Mouse (Mus musculus) embryonic facial prominence, embryonic 12.5 days (tissue): ENCODE data around the gene Sh3bgr. TPM values are rescaled to one million over a fixed set of nuclear protein-coding genes. Genes with fewer than 3 reads are reported as not detected.

Experiments
- ATAC-seq: fragments of 200-750 bp; cut with Nextera tagmentation; 2 replicates; pipeline ENCODE4 v1.8.0; 2017; ENCODE audit not compliant: insufficient number of reproducible peaks, insufficient read depth, low FRiP score, low TSS enrichment
- H3K27ac ChIP-seq: fragments of 300-500 bp; sonication (generic); 2 replicates; pipeline ENCODE4 v1.5.1; 2016; ENCODE audit warnings: mild to moderate bottlenecking
- H3K27me3 ChIP-seq: fragments of 300-500 bp; sonication (generic); 2 replicates; pipeline ENCODE4 v1.6.1; 2016; ENCODE audit warnings: mild to moderate bottlenecking, moderate library complexity
- H3K36me3 ChIP-seq: fragments of 300-500 bp; sonication (generic); 2 replicates; pipeline ENCODE4 v1.6.1; 2016; ENCODE audit warnings: mild to moderate bottlenecking
- H3K4me1 ChIP-seq: fragments of 300-500 bp; sonication (generic); 2 replicates; pipeline ENCODE4 v1.6.1; 2016
- H3K4me2 ChIP-seq: fragments of 300-500 bp; sonication (generic); replicated peaks from 2 replicates; pipeline ENCODE4 v1.6.1; 2016; ENCODE audit warnings: mild to moderate bottlenecking, moderate library complexity
- H3K4me3 ChIP-seq: fragments of 300-500 bp; sonication (generic); 2 replicates; pipeline ENCODE4 v1.5.1; 2016; ENCODE audit warnings: mild to moderate bottlenecking
- H3K9ac ChIP-seq: fragments of 300-500 bp; sonication (generic); 2 replicates; pipeline ENCODE4 v1.6.1; 2016; ENCODE audit warnings: mild to moderate bottlenecking, moderate library complexity
- H3K9me3 ChIP-seq: fragments of 300-500 bp; sonication (generic); 2 replicates; pipeline ENCODE4 v1.6.1; 2016; ENCODE audit warnings: mild to moderate bottlenecking, moderate library complexity
- WGBS: fragments of 180-500 bp; shearing (Covaris S2); methylation state at CpG from one replicate; pipeline ENCODE4 v1.1.7; 2016; 5-methylcytosine and 5-hydroxymethylcytosine counted together
- polyA plus RNA-seq: library from polyadenylated mRNA; unstranded; fragments of >200 nt; fragmentation: Nextera tagmentation; extraction: Ambion mirVana; gene quantifications from 2 replicates; pipeline ENCODE4 v1.2.1, GENCODE M21; 2016

Gene Sh3bgr
- polyA plus RNA-seq = 1.7 and 2.7 TPM in 2 replicates

- Histone ChIP-seq H3K36me3 (no peaks in the 10 kb centered on the region), H3K27ac (no peak within 1 kb of the TSS), H3K4me1 (peaks cover 8% of the 10 kb centered on the region), H3K4me2 (peak within 1 kb of the TSS; percentile 49), H3K9ac (no peak within 1 kb of the TSS), H3K9me3 (no peaks in the 10 kb centered on the region), H3K4me3 (peak within 1 kb of the TSS; percentile 18; the same call in 1 of the 2 replicates), H3K27me3 (no peaks in the 10 kb centered on the region; the same call in 1 of the 2 replicates)
- 8% methylated on average over 20 of the region's 20 CpGs for WGBS
- no peak for ATAC-seq
Measured at GRCm38 (mm10) chr16:96199913-96200701, at the start of gene Sh3bgr. Gene Sh3bgr (plus strand): TSS chr16:96200450.

- 71% methylated on average over 4 of the region's 4 CpGs for WGBS
- no peak overlapping the region for H3K9ac ChIP-seq
- no peaks in the 10 kb centered on the region for H3K27me3 ChIP-seq
- H3K36me3 ChIP-seq = peaks cover 32% of the 10 kb centered on the region
- H3K9me3 ChIP-seq = no peaks in the 10 kb centered on the region
- no peak overlapping the region for H3K27ac ChIP-seq
- H3K4me1 ChIP-seq = peaks cover 6% of the 10 kb centered on the region
- H3K4me2 ChIP-seq = no peak overlapping the region
- H3K4me3 ChIP-seq = no peak overlapping the region
- no peak for ATAC-seq
Measured at GRCm38 (mm10) chr16:96150995-96151394, 49.3 kb upstream of the Sh3bgr start.

- WGBS = 26% methylated on average over 9 of the region's 9 CpGs
- no peak for ATAC-seq
Measured at GRCm38 (mm10) chr16:96151551-96151950, 48.7 kb upstream of the Sh3bgr start.

GRCm38 (mm10) chr16:96154476-96154875 lies 45.8 kb upstream of the Sh3bgr start:
- 92% methylated on average over 2 of the region's 2 CpGs for WGBS
- Histone ChIP-seq H3K4me3 (no peak overlapping the region), H3K27me3 (no peaks in the 10 kb centered on the region), H3K9ac (no peak overlapping the region), H3K4me1 (peaks cover 7% of the 10 kb centered on the region), H3K27ac (no peak overlapping the region), H3K4me2 (no peak overlapping the region), H3K36me3 (peaks cover 34% of the 10 kb centered on the region), H3K9me3 (no peaks in the 10 kb centered on the region)
- no peak for ATAC-seq

More at GRCm38 (mm10) chr16:96151551-96151950, 48.7 kb upstream of the Sh3bgr start:
- H3K27me3 ChIP-seq = no peaks in the 10 kb centered on the region
- H3K4me2 ChIP-seq = no peak overlapping the region
- peaks cover 34% of the 10 kb centered on the region for H3K36me3 ChIP-seq
- H3K4me1 ChIP-seq = peaks cover under 1% of the 10 kb centered on the region
- no peak overlapping the region for H3K9ac ChIP-seq
- H3K9me3 ChIP-seq = no peaks in the 10 kb centered on the region
- no peak overlapping the region for H3K27ac ChIP-seq
- H3K4me3 ChIP-seq = no peak overlapping the region

GRCm38 (mm10) chr16:96156019-96156418 lies 44.2 kb upstream of the Sh3bgr start:
- no peak overlapping the region for H3K27ac ChIP-seq
- H3K9ac ChIP-seq = no peak overlapping the region
- H3K4me3 ChIP-seq = no peak overlapping the region
- no peaks in the 10 kb centered on the region for H3K9me3 ChIP-seq
- peaks cover 7% of the 10 kb centered on the region for H3K4me1 ChIP-seq
- H3K36me3 ChIP-seq = peaks cover 34% of the 10 kb centered on the region
- no peak overlapping the region for H3K4me2 ChIP-seq
- no peaks in the 10 kb centered on the region for H3K27me3 ChIP-seq
- WGBS = 90% methylated on average over 8 of the region's 8 CpGs
- no peak for ATAC-seq

- H3K4me3 ChIP-seq = no peak overlapping the region
- peaks cover 32% of the 10 kb centered on the region for H3K36me3 ChIP-seq
- H3K27me3 ChIP-seq = no peaks in the 10 kb centered on the region
- no peaks in the 10 kb centered on the region for H3K9me3 ChIP-seq
- H3K4me2 ChIP-seq = no peak overlapping the region
- H3K9ac ChIP-seq = no peak overlapping the region
- peaks cover 7% of the 10 kb centered on the region for H3K4me1 ChIP-seq
- no peak overlapping the region for H3K27ac ChIP-seq
- no peak for ATAC-seq
- WGBS = 90% methylated on average over 11 of the region's 11 CpGs
Measured at GRCm38 (mm10) chr16:96157171-96157570, 43.1 kb upstream of the Sh3bgr start.

GRCm38 (mm10) chr16:96158511-96159080 lies 41.7 kb upstream of the Sh3bgr start:
- WGBS = 50% methylated on average over 12 of the region's 12 CpGs
- Histone ChIP-seq H3K36me3 (peaks cover 18% of the 10 kb centered on the region), H3K27me3 (no peaks in the 10 kb centered on the region), H3K4me3 (peak overlapping the region; percentile 54), H3K9ac (peak overlapping the region; percentile 87), H3K27ac (peak overlapping the region; percentile 83; the same call in 1 of the 2 replicates), H3K4me1 (peaks cover 7% of the 10 kb centered on the region), H3K4me2 (peak overlapping the region; percentile 98), H3K9me3 (no peaks in the 10 kb centered on the region)
- no peak for ATAC-seq

GRCm38 (mm10) chr16:96159091-96159731 lies 41.0 kb upstream of the Sh3bgr start:
- peak overlapping the region; percentile 54 for H3K4me3 ChIP-seq
- H3K4me2 ChIP-seq = peak overlapping the region; percentile 98
- H3K36me3 ChIP-seq = peaks cover 13% of the 10 kb centered on the region
- no peaks in the 10 kb centered on the region for H3K9me3 ChIP-seq
- H3K27ac ChIP-seq = peak overlapping the region; percentile 83
- no peaks in the 10 kb centered on the region for H3K27me3 ChIP-seq
- peak; percentile 53 for ATAC-seq
- peak overlapping the region; percentile 87 for H3K9ac ChIP-seq
- H3K4me1 ChIP-seq = peaks cover 7% of the 10 kb centered on the region
- 1% methylated on average over 67 of the region's 67 CpGs for WGBS

- Histone ChIP-seq H3K36me3 (peaks cover 13% of the 10 kb centered on the region), H3K27ac (peak overlapping the region; percentile 83), H3K4me2 (peak overlapping the region; percentile 98), H3K4me1 (peaks cover 7% of the 10 kb centered on the region), H3K27me3 (no peaks in the 10 kb centered on the region), H3K9ac (peak overlapping the region; percentile 87), H3K4me3 (peak overlapping the region; percentile 54), H3K9me3 (no peaks in the 10 kb centered on the region)
- WGBS = 80% methylated on average over 20 of the region's 20 CpGs
- ATAC-seq = no peak
Measured at GRCm38 (mm10) chr16:96159794-96160346, 40.4 kb upstream of the Sh3bgr start.

- Histone ChIP-seq H3K36me3 (peaks cover 2% of the 10 kb centered on the region), H3K27ac (no peak overlapping the region), H3K4me1 (peaks cover 7% of the 10 kb centered on the region), H3K27me3 (no peaks in the 10 kb centered on the region), H3K4me2 (no peak overlapping the region), H3K9me3 (no peaks in the 10 kb centered on the region), H3K4me3 (no peak overlapping the region), H3K9ac (no peak overlapping the region)
- ATAC-seq = no peak
- WGBS = 88% methylated on average over 1 of the region's 1 CpGs
Measured at GRCm38 (mm10) chr16:96160927-96161326, 39.3 kb upstream of the Sh3bgr start.

GRCm38 (mm10) chr16:96161336-96161735 lies 38.9 kb upstream of the Sh3bgr start:
- ATAC-seq = no peak
- WGBS = 88% methylated on average over 4 of the region's 4 CpGs
- H3K9ac ChIP-seq = no peak overlapping the region
- H3K4me3 ChIP-seq = no peak overlapping the region
- no peaks in the 10 kb centered on the region for H3K27me3 ChIP-seq
- no peak overlapping the region for H3K4me2 ChIP-seq
- no peak overlapping the region for H3K27ac ChIP-seq
- H3K4me1 ChIP-seq = peaks cover 7% of the 10 kb centered on the region
- no peaks in the 10 kb centered on the region for H3K36me3 ChIP-seq
- no peaks in the 10 kb centered on the region for H3K9me3 ChIP-seq
